Comparison of ENCODE assay signal across 18 mouse cellular contexts in the genomic region with DNA sequence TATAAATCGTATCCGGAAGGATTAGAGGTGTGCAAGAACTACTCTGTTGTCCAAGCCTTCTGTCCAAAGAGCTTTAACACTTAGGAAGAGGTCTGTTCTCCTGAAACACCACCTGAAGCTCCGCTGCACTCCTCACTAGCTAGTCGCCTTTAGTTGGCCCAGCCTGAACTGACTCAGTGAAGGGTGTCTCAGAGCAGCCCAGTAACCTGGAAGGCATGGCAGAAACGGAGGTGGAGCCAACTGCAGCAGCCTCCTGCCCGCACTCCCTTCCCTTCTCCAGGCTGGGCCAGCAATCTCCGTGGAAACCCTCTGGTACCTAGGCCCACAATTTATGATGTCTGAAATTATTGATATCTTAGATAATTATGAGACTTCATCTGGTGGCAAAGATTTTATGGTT. TPM values are rescaled to one million over a fixed set of nuclear protein-coding genes. Genes with fewer than 3 reads are reported as not detected.
"Had no signal": no experiment of that assay in that cellular context is flagged by ENCODE, and none has a peak within 500 bp of the region (broad histone marks: within the 10 kb centered on the region; RNA-seq: fewer than 3 reads in every experiment).

No protein-coding gene starts in this region.

- H3K4me1 ChIP-seq: neural tube, embryonic 15.5 days; stomach, embryonic 15.5 days had no signal

- H3K36me3 ChIP-seq: neural tube, embryonic 15.5 days; stomach, embryonic 15.5 days had no signal

- H3K27ac ChIP-seq: neural tube, embryonic 15.5 days; stomach, embryonic 15.5 days; stomach, postnatal 0 days had no signal

- H3K27me3 ChIP-seq: neural tube, embryonic 15.5 days; stomach, embryonic 15.5 days had no signal

- H3K9me3 ChIP-seq: neural tube, embryonic 15.5 days; stomach, embryonic 15.5 days had no signal

- H3K4me3 ChIP-seq: neural tube, embryonic 15.5 days; stomach, embryonic 15.5 days had no signal

- H3K4me2 ChIP-seq: neural tube, embryonic 15.5 days; stomach, embryonic 15.5 days had no signal

- H3K9ac ChIP-seq: neural tube, embryonic 15.5 days; stomach, embryonic 15.5 days had no signal

- DNase-seq: retina, postnatal 1 day; right cerebral cortex, adult 18-20 months; right cerebral cortex, postnatal 14 days; right cerebral cortex, postnatal 25 days; right cerebral cortex, postnatal 4 days; spleen, adult 18-20 months; thymus, adult 18-20 months; thymus, adult 2 months; thymus, postnatal 14 days; thymus, postnatal 25 days; thymus, postnatal 36 days; thymus, postnatal 4 days had no signal

RNA-seq across cellular contexts. Expression of gene Scrg1, which starts 5.0 kb away (rescaled TPM):
- polyA plus RNA-seq: small intestine, adult 2 months; testis, adult 2 months; thymus, postnatal 0 days had no signal
